Mouse (Mus musculus) thymus, postnatal 36 days (tissue): ENCODE data around the gene Myl4.
"Not testable (repeated sequence)": the region's sequence is repeated elsewhere in the genome, so short reads cannot be mapped to it uniquely, and the experiment has no call there.

Source experiments
- DNase-seq, 2 experiments: peaks; one replicate each; pipeline ENCODE4 v3.0.0; 2022; ENCODE audit warnings: mixed read lengths in 2 of 2

Myl4 gene

DNA sequence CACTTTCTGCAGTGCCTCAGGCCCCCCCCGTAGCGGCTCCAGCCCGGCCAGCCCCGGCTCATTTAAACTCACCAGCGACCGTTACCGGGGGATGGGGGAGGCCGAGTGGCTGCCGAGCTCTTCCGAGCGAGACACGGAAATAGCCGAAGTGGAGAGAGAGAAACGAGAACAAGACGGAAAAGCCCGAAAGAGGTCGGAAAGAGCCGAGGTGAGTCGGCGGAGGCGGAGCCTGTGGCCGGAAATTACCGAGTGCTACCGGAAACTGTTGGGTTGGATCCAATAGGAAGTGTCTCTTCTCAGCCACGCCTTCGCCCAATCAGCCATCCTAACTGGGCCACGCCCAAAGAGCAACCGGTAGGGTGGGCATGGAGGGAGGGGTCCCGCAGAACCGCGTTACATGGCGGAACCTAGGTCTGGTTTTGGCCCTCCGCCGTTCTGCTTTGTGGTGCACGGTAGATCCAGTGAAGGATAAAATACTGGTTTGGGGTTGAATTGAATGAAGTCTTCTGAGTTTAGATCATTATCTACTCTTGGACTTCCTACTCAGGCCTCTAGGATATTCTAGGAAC lies at the start of gene Myl4, which contains the start of gene Cdc27:
TSS of gene Myl4 (plus strand) at position 258 of the 569 bp plus-strand sequence.
TSS of gene Cdc27 (minus strand) at position 215 of the 569 bp plus-strand sequence.
- DNase-seq = peak; percentile 99 to 100

DNA sequence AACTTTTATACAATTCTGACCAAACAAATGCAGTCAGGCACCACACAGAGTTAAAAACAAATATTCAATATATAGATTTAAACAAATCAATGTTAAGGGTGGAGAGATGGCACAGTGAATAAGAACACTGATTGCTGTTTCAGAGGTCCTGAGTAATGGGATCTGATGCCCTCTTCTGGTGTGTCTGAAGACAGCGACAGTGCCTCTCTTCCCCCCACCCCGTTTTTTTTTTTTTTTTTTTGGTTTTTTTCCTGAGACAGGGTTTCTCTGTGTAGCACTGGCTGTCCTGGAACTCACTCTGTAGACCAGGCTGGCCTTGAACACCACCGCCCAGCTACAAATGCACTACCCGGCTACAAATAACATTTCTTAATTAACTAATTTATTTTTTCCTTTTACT lies 42.0 kb upstream of the Myl4 start:
- DNase-seq = no peak

DNA sequence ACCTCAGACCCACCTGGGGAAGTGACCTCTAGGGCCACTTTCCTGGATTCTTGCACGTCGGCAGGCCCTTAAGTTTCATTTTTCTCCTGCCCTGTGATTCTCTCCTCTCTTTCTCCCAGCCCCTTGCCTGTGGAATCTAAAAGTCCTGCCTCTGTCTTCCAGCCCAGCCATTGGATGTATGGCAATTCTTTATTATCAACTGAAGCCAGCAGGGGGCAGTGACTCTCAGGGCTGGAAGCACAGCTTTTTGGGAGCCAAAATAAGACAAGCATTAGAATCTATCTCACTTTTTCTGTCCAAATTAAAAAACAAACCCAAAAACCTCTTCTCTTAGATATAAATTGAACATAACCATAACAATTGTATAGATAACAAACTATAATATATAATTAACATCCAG lies 39.9 kb upstream of the Myl4 start:
- peak in 1 of 2 experiments; percentile 3 for DNase-seq

DNA sequence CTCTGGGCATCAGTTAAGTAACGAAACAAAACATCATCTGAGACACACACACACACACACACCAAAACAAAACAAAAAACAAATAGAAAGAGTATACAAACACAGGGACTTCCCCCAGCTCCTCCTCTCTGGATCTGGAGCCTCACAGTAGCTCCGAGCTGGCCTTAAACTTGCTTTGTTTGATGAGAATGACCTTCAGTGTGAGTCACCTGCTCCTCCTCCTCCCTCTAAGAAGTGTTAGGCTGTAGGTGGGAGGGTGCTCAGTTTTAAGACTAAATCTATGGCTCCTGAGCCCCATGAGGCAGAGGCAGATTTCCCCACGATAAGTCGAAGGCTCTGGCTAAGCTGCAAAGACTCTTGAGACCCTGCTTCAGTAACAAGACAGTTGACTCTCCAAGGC lies 38.0 kb upstream of the Myl4 start:
- no peak for DNase-seq

DNA sequence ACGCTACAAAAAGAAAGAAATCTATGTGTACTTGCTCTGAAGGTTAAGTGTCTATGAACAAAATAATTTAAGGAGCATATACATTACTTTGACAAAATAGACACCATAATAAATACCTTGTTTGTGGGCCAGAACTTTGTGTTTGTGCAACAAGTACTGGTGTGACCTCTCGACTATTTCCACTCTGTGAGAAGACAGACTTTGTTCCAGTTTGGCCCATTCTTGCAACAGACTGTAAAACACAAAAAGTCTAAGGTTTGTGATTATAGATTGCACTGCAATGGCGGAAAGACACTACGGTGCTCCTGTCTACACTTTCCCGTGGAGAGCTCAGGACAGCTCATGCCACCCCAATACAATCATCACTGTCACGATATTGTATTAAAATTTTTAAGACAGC lies 24.5 kb upstream of the Myl4 start:
- no peak for DNase-seq

DNA sequence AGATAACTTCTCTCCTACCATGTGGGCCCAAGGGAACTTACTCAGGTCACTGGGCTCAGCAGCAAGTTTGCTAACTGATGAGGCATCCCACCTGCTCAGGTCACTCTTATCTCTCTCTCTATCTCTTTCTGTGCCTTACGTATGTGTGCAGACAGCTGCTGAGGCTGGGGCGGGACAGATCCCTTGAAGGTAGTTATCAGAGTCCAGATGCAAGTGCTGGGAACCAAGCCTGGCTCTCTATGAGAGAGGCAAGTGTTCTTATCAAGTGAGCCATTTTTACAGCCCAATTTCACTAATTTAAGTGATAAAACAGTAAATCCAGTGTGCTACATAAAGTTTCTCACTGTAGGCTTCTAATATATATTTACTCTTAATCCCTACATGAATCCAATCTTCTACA lies 13.6 kb upstream of the Myl4 start:
- no peak for DNase-seq

DNA sequence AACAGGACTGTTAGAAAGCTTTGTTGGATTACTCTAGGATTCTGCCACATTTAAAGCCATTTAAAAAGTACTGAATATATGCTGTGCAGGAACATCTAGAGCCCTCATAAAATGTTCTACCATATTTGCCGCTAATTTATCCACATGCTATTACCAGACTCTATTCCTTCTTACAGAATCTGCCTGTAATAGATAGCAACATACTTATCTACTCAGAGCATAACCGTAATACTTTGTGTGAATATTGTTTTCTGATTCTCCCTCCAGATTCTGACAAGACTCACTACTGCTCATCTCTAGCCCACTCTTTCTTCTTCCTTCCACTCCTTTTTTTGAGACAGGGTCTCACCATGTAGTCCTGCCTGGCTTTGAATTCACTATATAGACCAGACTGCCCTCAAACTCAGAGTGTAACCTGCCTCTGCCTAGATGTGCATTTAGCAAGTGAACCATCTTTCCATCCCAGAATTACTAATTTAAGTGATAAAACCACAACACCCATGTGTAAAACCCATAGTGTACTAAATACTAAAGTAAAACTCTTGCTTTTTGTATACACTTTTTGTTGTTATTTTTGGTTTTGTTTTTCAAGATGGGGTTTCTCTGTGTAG lies 12.4 kb upstream of the Myl4 start:
- no peak for DNase-seq

DNA sequence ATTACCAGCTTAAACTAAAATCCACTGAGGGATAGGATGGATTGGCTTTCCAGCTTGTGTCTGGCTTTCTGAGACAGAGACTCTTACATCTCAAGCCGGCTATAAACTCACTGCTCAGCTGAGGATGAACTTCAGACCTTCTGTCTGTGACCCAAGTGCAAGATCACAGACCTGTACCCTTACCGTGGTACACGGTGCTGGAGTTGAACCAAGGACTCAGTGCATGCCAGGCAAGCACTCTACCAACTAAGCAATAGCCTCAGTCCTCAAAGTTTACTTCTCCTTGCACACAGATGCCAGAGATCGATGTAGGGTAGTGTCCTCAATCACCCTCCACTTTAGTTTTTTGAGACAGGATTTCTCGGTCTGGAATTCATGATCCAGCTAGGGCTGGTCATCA lies 10.7 kb upstream of the Myl4 start:
- no peak for DNase-seq

DNA sequence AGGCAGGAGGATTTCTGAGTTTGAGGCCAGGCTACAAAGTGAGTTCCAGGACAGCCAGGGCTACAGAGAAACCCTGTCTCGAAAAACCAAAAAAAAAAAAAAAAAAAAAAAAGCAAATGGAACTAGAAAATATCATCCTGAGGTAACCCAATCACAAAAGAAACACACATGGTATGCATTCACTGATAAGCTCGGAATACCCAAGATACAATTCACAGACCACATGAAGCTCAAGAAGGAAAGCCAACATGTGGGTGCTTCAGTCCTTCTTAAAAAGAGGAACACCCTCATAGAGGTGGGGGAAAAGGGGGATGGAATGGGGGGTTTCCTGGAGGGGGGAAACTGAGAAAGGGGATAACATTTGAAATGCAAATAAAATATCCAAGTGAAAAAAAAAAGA lies 7.1 kb upstream of the Myl4 start:
- not testable (repeated sequence) for DNase-seq

DNA sequence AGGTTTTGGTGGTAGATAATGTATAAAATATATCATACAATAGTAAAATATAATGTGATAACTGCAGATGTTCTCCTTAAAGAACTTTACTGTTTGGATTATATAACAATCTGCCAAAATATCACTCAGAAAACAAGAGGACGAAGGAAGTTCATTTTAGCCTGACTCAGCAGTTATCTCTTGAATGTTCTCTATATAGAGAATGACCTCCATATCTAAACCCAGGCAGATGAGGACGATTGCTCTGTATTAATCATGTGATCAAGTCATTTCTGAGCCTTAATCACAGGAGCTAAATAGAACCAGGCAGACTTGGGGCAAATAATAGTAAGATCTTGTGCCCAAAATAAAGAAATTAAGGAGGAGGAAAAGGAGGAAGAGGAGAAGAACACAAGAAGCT lies 6.0 kb upstream of the Myl4 start:
- no peak for DNase-seq

DNA sequence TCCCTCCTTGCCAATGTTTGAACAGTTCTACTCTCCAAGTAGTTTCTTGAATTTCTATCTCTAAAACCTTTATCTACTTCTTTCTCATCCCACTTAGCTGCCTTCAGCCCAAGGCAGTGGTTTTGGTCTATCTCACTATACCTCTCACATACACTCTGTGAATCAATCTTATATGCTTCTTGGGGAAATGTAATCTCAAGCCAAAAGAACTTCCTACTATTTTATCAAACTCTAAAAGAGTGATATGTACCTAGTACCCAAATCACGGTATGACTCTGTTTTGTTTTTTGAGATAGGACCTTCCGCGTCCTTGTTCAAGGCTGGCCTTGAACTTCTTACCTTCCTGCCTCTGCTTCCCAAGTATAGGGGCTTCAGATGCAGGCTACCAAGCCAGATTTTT lies 3.0 kb upstream of the Myl4 start:
- no peak for DNase-seq

DNA sequence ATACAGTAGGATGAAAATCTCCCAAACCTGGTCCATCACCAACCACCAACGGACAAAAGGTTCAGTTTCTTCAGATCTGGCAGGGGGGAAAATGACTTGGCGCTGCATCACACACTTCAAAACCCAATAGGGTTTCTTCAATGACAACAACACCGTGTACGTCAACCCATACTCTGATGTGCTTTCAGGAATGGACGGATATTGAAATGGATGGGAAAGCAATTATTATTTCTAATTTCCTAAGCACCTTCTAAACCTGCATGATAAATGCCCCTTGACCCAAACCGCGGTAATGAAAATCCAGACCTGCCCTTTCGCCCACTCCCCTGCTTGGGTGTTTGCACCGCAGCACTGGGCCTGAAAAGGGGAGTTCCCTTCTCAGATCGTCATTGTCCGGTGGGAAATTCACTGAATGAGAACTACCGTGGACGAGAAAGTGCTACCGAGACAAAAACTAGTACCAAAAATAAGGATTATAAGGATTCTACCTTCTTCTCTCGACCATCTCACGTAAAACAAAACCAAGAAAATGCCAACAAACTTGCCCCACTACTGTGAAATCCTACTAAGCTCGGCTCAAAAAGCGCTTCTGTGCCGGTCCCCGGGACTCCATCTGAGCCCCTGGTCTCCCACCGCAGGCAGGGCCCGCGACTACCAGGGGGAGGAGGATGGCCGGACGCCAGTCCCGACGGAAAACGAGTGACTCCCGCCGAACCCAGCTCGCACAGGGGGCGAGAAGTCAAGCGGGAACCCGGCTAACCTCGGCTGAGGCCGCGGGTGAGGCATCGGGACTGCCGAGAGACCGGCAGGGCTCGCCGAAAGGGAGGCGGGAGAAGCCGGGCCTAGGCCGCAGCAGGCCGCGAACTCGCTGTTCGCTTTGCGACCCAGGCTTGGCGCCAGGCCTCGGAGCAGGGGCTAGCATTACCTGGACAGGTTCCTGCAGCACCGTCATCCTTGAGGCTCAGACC lies 741 bp upstream of the Myl4 start:
- peak; percentile 10 to 16 for DNase-seq

DNA sequence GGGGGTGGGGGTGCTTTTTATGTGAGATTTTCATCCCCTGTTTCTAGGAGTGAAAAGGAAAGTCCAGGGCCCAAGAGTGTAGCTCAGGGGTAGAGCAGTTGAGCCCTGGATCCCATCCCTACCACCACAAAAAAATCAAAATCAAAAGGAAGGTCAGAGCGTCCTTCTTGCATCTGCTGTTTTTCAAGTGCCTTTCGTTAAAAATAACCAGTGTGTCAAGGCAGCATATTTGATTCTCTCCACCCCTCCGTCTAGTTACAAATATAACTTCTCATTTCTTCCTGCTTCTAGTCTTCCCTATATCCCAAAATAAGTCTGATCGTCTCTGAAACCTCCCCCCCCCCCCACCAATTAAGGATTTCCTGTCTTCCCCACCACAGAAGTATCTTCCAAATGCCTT lies 7.6 kb downstream of the Myl4 start:
- no peak for DNase-seq

DNA sequence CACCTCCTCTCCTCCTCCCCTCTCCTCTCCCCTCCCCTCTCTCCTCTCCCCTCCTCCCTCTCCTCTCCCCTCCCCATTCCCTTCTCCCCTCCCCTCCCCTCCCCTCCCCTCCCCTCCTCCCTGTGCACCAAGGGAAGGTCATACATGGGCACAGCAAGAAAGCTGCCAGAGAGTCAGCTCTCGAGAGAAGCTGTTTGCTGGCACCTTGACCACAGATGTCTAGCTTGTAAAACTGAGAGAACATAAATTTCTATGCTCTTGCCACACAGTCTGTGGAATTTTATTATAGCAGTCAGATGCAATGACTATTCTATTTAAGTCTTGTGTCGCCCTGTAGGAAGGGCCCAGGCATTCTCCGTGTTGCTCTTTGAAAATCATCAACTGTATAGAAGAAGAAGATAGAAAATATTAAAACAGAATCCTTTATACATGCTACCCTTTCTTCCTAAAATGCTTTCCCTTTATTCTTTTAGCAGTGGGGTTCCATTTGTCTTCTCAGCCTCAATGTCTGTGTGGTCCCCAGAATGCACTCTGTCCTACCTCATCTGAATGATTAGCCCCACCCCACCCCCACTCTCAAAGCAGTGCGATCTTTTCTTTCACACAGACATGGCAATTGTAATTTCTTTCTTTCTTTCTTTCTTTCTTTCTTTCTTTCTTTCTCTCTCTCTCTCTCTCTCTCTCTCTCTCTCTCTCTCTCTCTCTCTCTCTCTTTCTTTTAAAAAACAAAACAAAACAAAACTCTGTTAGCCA lies 8.4 kb downstream of the Myl4 start:
- no peak for DNase-seq

DNA sequence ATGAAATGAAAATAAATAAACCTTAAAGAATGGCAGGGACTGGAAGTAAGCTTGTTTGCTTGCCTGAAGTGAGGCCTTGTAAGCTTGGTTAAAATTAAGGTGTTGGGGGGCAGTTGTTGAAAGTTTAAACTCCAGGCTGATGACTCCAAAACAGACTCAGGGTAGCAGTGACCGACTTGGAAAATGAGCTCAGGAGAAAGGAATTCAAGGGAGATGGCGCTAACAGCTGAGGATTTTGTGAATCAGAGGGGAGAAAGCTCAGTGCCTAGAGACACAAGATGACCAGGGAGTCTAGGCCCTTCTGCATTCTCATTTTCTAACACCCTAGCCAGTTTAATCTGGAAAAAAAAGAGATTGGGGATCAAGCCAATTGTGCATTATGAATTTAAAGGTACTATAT lies 10.5 kb downstream of the Myl4 start:
- no peak for DNase-seq

DNA sequence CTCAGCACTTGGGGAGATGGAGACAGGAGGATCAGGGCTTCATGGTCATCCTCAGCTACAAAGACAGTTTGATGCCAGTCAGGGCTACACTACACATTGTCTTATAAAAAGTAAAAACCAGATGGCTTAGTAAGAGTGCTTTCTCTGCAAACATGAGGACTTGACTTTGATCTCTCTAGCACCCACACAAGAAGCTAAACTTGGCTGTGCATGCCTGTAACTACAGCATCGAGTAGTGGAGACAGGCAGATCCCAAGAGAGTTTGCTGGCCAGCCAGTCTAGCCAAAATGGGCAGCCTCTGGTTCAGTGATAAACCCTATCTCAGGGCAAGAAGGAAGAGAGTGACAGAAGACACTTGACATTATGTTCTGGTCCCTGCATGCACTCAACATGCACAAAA lies 13.0 kb downstream of the Myl4 start:
- no peak for DNase-seq

DNA sequence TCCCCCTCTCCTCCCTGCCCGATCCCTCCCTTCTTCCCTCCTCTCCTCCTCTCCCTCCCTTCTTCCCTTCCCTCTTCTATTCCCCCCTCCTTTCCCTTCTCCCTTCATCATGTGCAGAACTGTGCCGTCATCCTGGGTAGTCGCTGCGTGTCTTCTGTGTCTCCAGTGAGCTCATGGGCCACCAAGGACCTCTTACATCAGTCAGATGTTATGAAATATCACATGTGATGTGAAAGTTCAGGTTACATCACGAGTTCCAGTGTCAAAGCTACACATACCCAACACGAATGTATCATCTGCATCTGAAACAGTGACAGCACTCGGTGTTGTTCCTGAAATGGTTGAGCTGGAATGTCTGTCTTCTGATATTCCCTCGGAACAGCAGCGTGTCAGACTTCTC lies 14.7 kb downstream of the Myl4 start:
- no peak for DNase-seq

DNA sequence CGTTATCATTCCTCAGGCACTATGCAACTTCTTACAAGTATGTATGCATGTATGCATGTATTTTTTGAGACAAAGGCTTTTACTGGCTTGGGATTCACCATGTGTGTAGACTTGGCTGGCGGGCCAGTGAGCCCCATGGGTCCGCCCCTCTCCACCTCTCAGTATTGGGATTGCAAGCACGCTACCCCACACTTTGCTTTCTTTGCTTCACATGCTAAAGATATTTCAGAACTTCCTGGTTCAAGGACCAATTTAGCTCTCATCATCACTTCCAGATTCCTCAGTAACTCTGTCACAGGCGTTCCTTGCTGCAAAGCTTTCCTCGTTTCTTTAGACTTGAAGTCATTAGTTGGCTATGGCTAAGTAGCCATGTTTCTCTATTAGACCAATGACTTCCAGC lies 15.6 kb downstream of the Myl4 start:
- no peak for DNase-seq

DNA sequence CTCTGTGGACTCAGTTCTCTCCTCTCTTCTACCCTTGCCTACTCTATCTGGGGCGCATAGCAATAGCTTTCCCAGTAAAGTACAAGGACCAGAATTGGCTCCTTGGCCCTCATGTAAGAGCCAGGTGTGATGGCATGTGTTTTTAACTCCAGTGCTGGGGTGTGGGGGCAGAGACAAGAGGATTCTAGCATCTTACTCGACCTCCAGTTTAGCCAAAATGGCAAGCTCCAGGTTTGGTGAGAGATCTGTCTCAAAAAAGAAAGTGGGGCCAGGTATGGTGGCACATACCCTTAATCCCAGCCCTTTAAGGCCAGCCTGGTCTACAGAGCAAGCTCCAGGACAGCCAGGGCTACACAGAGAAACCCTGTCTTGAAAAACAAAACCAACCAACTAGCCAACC lies 16.3 kb downstream of the Myl4 start:
- DNase-seq = no peak

DNA sequence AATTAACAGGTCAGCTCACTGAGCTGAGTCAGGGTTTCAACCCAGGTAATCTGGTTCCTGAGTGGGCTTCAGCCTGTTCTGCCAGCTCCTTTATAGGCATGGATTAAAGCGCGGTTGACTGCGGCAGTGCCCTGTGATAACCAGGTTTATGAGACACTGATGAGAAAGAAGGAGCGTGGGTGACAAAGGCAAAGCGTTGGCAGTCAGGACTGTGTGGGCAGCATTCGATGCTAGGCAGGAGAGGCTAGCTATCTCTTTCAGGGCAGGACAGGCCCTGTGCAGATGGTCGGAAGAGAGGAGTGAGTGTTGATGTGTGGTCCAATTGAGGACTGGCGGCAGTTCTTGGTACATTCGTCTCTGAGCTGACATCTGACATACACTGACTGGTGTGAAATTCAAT lies 17.3 kb downstream of the Myl4 start:
- no peak for DNase-seq

DNA sequence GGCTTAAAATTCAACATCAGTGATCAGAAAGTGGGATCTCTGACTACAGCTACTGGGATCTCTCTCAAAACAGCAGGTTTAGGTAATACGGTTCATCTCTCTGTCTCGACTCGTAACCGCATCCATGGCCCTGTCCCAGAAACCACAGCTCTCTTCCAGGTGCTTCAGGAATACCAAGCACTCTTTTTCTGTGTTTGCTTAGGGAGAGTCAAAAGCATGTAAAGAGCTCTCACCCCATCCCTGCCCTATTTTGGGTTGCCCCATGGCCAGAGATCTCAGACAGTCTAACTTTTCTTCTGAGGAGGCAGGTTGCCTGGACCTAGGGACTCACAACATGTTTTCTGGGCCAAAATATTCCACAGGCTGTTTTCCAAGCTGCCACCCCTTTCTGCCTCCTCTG lies 17.9 kb downstream of the Myl4 start:
- DNase-seq = no peak

DNA sequence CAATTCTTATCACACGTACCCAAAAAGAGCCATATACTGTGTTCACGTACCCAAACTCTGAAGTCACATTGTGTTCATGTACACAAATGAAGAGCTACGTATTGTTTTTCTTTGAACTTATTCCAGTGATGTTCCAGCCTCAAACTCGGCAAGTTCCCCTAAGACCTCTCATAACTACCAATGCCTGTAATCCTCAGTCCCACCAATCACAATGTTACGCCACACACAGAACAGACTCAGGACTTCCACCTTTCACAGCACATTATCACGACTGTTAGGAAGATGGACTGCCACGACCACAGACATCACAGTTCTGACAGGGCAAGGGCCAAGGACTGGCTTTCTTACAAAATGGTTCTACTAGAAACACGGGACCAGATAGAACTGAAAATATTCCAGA lies 20.1 kb downstream of the Myl4 start:
- not testable (repeated sequence) for DNase-seq

DNA sequence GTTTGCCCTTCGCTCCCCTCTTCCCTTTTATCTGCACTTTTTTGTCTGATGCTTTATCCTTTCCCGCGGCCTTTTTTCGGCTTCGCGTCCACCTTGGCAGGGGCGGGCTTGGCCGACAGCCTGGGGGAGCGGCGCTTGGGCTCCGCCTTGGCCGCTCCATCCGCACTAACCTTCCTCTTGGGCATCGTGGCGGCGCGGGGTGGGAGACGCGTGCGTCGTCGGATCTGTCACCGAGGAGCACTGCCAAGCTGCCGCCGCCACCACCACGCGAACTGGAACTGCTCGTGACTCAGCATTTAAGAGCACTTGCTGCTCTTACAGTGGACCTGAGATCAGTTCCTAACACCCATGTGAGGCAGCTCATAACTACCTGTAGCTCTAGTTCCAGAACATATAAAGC lies 20.9 kb downstream of the Myl4 start:
- not testable (repeated sequence) for DNase-seq
